Mouse (Mus musculus): ENCODE data around the gene Rint1. TPM values are rescaled to one million over a fixed set of nuclear protein-coding genes. Genes with fewer than 3 reads are reported as not detected.
"Not testable (repeated sequence)": the region's sequence is repeated elsewhere in the genome, so short reads cannot be mapped to it uniquely, and the experiment has no call there.

Gene Rint1
- polyA plus RNA-seq, 1 experiment: 22.7 TPM

DNA sequence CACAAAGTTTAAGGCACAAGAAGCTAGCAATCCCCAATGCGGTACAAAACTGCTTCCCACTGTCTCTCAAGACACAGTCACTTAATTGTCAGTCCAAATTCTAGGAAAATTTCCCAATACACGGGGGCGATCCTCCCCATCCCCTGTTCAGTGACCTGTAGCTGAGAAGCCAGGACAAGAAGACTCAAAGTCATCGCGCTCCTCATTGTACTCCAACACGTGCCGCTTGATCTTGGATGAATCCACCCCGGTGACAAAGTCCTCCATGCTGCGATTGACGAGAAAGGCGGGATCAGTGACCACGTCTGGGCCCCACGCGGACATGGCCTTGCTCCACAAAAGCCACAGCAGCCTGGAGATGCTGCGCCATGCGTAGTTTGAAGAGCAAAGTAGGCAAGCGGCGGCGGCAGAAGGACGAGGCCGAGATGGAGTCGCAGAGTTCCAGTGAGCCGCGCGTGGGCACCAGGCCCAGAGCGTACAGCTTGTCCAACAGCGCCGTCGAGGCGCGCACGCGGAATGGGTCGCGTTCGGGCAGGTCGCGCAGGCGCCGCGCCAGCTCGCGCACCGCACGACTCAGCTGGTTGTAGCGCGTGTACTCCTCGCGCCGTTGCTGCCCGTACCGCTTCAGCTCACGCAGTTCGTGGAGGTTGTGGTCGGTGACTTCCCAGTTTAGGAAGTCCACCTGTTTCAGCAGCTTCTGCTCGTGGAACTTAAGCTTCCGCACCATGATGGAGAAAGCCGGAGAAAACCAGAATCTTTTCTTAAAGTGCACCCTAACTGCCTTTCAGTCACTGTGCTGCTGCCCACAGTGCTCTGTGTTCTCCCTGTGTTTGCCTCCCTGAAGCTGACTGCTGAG lies 43.6 kb downstream of the Rint1 start:
- peak; percentile 53 for DNase-seq (ENCODE audit: low read depth)
- no peak for TF ChIP-seq CTCF (IDR thresholded peaks at IDR 0.05; ENCODE audit: borderline replicate concordance, extremely low read depth, insufficient read depth, insufficient read length)
- no peak for TF ChIP-seq POLR2A (IDR thresholded peaks at IDR 0.05; ENCODE audit: borderline replicate concordance, extremely low read depth, insufficient read depth, insufficient read length, poor library complexity, severe bottlenecking)

DNA sequence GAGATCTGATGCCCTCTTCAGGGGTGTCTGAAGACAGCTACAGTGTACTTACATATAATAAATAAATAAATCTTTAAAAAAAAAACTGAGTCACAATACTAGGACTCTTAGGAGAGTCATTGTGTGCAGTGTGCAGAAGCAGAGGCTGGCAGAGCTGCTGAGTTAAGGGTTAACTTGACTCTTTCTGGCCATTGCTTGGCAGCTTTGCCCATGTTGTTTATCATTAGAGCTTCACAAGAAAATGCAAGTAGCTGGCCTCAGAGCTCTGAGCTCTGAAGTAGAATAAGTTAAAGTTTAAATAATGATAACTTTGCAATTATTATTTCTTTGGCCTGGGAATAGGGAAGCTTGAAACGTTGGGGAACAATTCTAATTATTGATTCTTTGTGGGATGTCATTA lies 48.2 kb downstream of the Rint1 start:
- not testable (repeated sequence) for DNase-seq (ENCODE audit: low read depth)

DNA sequence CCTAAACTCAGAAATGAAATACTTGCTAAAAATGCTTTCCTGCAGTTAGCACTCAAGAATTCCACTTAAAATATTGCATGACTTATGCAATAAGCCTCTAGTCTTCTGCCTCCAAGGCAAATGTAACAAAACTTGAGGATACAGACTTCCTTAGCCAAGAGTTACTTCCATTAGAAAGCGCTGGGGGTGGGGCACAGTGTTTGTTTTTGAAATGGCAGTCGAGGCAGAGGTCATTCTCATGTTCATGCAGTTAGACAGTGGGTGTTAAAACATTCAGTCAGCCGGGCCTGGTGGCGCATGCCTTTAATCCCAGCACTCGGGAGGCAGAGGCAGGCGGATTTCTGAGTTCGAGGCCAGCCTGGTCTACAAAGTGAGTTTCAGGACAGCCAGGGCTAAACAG lies 50.6 kb downstream of the Rint1 start:
- TF ChIP-seq CTCF (IDR thresholded peaks at IDR 0.05; ENCODE audit: borderline replicate concordance, extremely low read depth, insufficient read depth, insufficient read length) (no peak), POLR2A (IDR thresholded peaks at IDR 0.05; ENCODE audit: borderline replicate concordance, extremely low read depth, insufficient read depth, insufficient read length, poor library complexity, severe bottlenecking) (no peak)
- DNase-seq (ENCODE audit: low read depth): no peak

DNA sequence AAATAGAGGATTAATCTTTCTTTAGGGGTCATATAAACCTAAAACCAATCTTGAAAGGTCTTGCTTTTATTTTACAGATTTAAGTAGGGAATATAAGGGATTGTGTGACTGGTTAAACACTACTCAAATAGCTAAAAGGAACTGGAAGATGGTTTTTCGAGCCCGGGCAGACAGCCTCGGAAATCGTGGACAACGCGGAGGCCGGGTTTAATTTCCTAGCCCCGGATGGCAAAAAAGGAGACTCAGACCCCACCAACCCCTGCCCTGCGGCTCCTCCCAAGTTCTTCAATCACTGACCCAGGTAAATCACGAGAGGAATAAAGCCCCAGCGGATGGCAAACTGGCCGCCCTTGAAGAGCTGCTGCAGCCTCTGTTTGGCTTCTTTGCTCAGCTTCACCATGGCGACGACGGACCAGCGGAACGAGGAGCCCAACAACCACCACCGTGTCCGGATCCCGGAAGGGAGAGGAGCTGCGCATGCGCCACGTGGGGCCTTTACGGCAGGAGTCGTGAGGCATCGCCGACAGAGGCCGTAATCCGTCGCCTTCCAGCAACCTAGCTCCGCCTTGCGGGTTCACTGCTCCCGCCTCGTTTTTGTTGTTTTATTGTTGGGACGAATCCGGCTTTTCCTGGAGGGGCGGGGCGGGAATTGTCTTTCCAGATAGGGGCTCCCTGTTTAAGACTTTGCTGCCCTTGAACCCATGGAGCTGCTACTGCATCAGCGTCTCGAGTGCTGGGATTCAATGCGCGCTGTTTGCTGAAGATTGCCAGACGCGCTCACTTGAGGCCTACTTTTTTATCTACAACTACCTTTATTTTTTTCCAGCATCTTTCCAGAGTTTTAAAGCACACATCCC lies 56.4 kb downstream of the Rint1 start, which contains the start of gene Tomm7:
Tomm7 (minus strand) TSS at position 488 of the 857 bp plus-strand sequence.
- DNase-seq (ENCODE audit: low read depth): peak; percentile 99
- TF ChIP-seq CTCF (IDR thresholded peaks at IDR 0.05; ENCODE audit: borderline replicate concordance, extremely low read depth, insufficient read depth, insufficient read length) (no peak), POLR2A (IDR thresholded peaks at IDR 0.05; ENCODE audit: borderline replicate concordance, extremely low read depth, insufficient read depth, insufficient read length, poor library complexity, severe bottlenecking) (peak; percentile 31; the same call in 1 of the 2 replicates)

DNA sequence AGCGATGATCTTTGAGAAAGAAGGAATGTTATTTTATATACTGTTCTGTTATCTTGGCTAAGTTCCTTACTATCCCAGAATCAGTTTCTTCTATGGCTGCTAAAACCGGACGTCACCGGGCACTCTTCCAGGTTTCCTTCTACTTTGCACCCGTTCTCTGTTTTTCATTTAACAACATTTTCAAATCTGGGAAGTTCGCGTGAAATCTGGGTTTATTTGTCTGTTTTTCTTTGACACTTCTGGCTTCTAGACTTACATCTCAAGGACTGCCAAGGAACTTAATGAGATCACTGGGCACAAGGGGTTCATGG lies 57.0 kb downstream of the Rint1 start:
- DNase-seq (ENCODE audit: low read depth): peak; percentile 73
- TF ChIP-seq CTCF (IDR thresholded peaks at IDR 0.05; ENCODE audit: borderline replicate concordance, extremely low read depth, insufficient read depth, insufficient read length) (no peak), POLR2A (IDR thresholded peaks at IDR 0.05; ENCODE audit: borderline replicate concordance, extremely low read depth, insufficient read depth, insufficient read length, poor library complexity, severe bottlenecking) (no peak)

DNA sequence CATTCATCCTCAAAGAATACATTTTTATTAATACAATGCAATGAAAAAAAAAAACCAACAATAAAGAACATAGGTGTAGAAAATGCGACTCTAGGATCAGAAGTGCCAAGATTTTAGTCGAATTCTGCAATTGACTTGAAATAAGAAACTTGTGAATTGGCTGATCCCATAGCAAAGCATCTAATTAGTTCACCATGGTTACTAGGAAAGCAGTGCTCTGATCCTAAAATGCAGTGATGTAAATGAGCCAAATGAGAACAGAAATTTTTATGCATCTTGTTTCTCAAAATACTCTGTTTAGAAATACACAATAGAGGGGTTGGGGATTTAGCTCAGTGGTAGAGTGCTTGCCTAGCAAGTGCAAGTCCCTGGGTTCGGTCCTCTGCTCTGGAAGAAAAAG lies 57.6 kb downstream of the Rint1 start:
- peak; percentile 59 for DNase-seq (ENCODE audit: low read depth)
- TF ChIP-seq CTCF (IDR thresholded peaks at IDR 0.05; ENCODE audit: borderline replicate concordance, extremely low read depth, insufficient read depth, insufficient read length) (no peak), POLR2A (IDR thresholded peaks at IDR 0.05; ENCODE audit: borderline replicate concordance, extremely low read depth, insufficient read depth, insufficient read length, poor library complexity, severe bottlenecking) (no peak)

DNA sequence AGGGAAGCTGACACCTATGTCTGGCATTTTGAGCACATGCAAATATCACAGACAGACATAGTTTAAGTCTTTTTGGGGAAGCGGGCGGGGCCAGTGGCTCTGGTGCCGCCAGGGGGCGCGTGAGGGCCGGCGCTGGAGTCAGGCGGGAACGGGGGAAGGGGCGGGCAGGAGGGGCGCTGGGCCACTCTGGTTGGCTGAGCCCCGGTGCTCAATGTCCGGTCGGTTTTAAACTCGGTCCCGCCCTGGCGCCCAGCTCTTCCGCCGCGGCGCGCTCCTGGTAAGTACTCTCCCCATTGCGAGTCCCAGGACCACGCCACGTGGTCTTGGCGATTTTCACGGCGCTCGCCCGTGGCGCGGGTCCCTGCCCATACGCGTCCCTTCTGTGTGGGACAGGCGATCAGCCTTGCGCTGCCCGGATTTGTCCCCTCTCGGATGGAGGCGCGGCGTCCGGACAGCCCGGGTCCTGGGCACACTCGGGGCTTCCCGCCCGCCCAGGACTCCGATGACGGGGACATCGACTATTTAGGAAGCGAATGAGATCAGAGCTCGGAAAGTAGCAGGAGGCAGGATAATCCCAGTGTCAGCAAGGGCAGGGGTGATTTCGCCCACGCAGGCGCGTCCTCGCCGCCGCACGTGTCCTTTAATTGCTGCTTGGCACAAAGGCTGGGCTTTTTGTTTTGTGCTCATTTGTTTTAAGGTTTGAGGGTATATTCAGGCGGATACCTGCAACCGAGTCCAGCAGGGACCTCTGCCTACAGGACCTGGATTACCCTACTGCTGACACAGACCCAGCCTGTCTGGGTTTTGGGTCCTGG lies 63.0 kb downstream of the Rint1 start:
- DNase-seq (ENCODE audit: low read depth): peak; percentile 92
- TF ChIP-seq POLR2A (IDR thresholded peaks at IDR 0.05; ENCODE audit: borderline replicate concordance, extremely low read depth, insufficient read depth, insufficient read length, poor library complexity, severe bottlenecking) (peak; percentile 59; the same call in 1 of the 2 replicates), CTCF (IDR thresholded peaks at IDR 0.05; ENCODE audit: borderline replicate concordance, extremely low read depth, insufficient read depth, insufficient read length) (peak; percentile 73)

DNA sequence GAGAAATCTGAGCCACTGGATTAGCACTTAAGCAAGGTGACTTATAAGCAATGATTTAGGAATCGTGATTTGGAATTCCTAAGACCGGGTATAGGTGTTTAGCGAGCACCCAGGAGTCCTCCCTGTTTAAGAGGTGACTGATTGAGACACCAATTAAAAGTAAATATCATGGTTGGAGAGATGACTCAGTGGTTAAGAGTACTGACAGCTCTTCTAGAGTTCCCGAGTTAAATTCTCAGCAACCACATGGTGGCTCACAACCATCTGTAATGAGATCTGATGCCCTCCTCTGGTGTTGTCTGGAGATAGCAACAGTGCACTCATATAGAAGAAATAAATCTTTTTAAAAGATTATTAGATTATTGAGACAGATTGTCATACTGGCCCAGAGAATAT lies 63.6 kb downstream of the Rint1 start:
- peak; percentile 48 for DNase-seq (ENCODE audit: low read depth)

DNA sequence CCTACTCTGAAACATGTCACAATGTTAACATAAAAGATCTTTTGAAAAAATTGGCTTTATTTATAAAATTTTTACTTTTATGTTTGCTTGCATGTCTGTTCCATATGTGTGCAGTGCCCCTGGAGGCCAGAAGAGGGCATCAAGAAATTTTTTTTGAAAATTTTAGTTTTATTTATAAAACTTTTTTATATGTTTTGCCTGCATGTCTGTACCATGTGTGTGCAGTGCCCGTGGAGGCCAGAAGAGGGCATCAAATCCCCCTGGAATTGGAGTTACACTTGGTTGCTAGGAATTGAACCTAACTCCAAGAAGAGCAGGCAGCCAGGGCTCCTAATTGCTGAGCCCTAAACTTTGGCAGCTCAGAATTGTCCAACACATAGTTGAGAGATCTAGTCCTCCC lies 65.4 kb downstream of the Rint1 start:
- DNase-seq (ENCODE audit: low read depth): not testable (repeated sequence)

DNA sequence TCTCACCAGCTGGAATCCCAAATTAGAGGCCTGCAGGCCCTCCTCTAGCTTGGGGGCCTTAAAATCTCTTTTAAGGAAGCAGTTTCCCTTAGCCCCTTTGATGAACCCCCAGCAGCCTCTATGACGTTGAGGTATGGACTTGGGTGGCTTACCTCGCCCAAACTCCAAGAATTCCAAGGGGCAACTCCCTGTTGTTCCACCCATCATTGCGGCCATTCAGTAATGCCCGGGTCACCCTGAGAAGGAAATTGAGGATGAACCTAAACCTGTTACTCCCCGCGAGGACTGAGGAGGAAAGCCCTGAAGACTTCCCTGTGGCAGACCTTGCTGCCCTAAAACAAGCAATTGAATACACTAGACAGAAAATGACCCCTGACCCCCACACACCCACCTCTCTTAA lies 68.0 kb downstream of the Rint1 start:
- DNase-seq (ENCODE audit: low read depth): no peak
- TF ChIP-seq POLR2A (IDR thresholded peaks at IDR 0.05; ENCODE audit: borderline replicate concordance, extremely low read depth, insufficient read depth, insufficient read length, poor library complexity, severe bottlenecking) (no peak), CTCF (IDR thresholded peaks at IDR 0.05; ENCODE audit: borderline replicate concordance, extremely low read depth, insufficient read depth, insufficient read length) (no peak)

DNA sequence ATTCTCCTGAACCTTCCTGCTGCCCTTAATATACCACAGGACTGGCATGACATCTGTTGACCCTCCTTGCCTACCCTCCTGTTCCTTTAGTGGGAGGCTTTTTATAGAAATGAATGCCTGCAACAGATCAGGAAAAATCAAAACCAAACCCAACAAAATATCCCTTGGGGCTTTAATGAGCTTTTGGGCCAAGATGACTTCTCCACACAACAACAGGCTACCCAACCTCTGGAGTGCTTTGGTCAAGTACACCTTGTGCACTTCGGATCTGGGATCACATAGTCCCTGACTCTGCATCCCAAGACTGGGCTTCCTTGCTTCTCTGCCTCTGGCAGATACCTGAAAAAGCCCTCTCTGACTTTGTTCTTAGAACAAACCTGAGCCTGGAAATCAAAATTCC lies 68.7 kb downstream of the Rint1 start:
- DNase-seq (ENCODE audit: low read depth): no peak
- TF ChIP-seq POLR2A (IDR thresholded peaks at IDR 0.05; ENCODE audit: borderline replicate concordance, extremely low read depth, insufficient read depth, insufficient read length, poor library complexity, severe bottlenecking): no peak
- no peak for TF ChIP-seq CTCF (IDR thresholded peaks at IDR 0.05; ENCODE audit: borderline replicate concordance, extremely low read depth, insufficient read depth, insufficient read length)

DNA sequence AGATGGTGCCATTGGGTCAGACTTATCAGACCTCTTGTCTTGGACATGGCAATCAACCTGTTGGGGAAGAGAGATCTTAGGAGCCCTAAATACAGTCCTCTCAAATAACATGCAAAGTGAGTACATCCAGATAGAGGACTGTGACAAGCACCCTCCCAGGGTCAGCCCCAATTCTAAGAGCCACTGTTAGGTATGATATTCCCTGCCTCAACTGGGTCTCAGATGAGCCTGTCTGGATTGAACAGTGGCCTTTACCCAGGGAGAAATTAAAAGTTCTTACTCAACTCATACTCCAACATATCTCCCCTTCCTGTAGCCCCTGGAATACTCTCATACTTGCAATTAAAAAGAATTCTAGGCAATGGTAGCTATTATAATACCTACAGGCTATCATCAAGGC lies 69.7 kb downstream of the Rint1 start:
- DNase-seq (ENCODE audit: low read depth): no peak
- TF ChIP-seq POLR2A (IDR thresholded peaks at IDR 0.05; ENCODE audit: borderline replicate concordance, extremely low read depth, insufficient read depth, insufficient read length, poor library complexity, severe bottlenecking): no peak
- TF ChIP-seq CTCF (IDR thresholded peaks at IDR 0.05; ENCODE audit: borderline replicate concordance, extremely low read depth, insufficient read depth, insufficient read length): no peak
